Mouse (Mus musculus) lung, postnatal 25 days (tissue): ENCODE data around the gene Cpeb1.
A peak's percentile ranks its signal among the peaks of the same experiment; 100 is the strongest.

Source experiments
- DNase-seq: peaks from one replicate; pipeline ENCODE4 v3.0.0; 2022; ENCODE audit warnings: low spot score

Gene Cpeb1

DNA sequence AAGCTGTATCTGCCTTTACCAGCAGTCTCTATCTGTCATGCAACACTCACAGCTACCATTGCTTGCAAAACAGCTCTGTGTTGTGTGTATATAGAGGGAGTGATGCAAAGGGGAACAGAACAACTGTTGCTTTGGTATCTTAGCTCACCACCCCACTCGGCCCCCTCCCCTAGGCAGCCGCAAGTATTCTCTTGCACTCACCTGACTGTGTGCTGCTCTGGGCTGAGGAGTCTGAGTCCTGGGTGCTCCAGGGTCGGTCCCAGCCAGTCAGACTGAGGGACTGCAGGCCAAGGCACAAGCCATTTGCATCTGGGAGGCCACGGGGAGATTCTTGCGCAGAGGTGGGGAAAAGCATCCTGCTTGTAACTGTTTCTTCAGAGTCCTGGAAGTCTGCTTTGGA lies 83.5 kb downstream of the Cpeb1 start:
- DNase-seq = no peak

DNA sequence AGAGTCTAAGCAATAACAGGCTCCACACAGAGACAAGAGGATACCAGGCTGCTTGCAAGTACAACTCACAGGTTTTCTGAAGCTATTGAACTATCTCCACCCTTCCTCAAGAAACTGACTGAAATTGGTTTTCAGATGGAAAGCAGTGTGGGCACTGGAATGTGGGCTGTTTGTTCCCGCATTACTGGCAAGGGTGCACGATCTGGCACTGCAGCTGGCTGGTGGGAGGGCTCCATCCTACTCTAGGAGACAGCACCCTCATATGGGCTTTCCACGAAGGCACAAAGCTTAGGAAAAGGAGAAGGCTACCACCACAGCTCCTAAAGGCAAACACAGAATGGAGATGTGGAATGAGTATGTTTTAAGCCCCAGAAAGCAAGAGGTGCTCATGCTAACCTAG lies 85.5 kb downstream of the Cpeb1 start:
- no peak for DNase-seq

- DNase-seq = no peak
These were observed 87.3 kb downstream of the Cpeb1 start for GRCm38 (mm10) chr7:81367946-81368345.

DNA sequence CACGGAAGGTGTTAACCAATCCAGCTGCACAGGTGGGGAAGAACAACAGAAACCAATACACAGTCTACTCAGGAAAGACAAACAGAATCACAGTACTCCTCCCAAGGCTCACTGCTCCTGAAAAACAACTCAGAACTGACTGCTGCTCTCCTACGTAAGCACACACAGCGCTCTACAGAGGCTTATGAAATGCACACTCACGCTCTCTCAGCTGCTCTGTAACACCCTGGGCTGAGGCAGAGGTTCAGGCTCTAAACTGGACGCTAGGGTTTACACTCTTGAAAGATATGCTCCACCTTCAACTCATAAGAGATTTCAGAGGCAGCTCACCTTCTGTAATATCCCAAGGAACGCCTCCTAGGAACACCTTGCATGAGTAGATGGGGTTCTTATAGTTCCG lies 98.3 kb downstream of the Cpeb1 start:
- no peak for DNase-seq

GRCm38 (mm10) chr7:81356360-81356759 lies 98.9 kb downstream of the Cpeb1 start:
- no peak for DNase-seq

DNA sequence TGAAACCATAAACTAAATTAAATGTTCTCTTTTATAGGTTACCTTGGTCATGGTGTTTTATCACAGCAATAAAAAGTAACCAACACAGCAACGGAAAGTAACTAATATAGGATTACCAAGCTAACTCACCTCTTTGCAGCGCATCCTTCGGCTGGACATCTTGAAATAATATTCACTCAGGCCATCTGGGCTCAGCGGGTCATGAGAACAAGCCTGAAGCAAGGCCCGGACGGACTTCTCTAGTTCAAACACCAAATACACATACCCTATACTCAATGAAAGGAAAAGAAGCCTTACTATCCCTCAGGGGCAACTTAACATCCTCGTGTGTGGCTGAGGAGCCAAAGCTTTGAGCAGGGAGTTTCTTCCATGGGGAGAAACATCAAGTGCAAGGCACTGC lies 99.5 kb downstream of the Cpeb1 start:
- DNase-seq = no peak

- no peak for DNase-seq
These were observed 103.4 kb downstream of the Cpeb1 start for GRCm38 (mm10) chr7:81351826-81352225.

DNA sequence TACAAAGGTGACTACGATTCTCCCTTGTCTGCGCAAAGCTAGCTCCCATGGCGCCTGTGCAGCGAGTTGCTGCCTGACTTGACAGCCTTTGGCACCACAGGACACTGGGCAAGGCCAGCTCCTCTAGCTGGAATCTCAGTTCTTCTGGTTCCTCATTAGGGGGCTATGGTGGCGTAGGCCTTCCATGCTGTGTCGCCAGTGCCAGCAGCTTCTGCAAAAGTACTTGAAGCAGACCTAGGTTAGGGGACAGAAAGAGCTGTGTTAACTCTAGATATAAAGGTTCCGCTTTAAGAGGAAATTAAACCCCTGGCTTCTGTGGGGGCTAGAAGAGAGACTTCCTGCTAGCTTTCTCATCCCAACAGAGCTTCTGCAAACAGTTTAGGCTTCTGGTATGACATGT lies 107.1 kb downstream of the Cpeb1 start:
- DNase-seq = no peak

DNA sequence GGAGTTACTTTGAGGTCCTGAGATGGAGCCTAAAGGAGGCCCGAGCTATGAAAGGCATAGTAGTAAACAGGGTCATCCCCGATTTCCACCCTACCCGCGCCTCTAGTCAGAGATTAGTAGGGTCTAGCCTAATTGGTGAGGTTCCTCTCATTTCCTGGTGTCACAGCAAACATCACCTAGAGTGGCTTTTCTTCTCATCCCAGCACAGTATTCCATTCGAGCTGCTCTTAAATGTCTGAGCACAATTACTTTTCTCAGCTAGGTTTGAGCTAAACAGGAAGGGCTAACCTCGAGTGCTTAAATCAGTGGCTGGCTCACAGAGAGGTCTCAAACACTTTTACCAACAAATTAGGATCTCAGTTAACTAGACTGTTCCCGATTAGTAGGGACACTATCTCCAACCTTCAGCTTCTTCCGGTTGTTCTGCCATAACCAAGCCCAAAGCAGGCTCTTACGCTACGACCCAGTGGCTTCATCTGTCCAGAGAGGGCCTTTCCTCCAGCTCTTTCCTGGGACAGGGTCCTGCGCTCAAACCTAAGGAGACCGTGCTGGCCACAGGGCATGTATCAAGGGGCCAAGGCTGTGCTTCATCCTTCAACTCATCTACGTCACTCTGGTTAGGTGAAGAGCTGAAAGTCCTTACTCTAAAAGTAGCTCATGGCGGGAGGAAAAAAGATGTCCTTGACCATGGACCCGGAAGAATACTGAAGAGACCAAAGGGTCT lies 109.7 kb downstream of the Cpeb1 start:
- no peak for DNase-seq

- DNase-seq = peak; percentile 95
These were observed 110.5 kb downstream of the Cpeb1 start, which contains the start of gene Rps17 for GRCm38 (mm10) chr7:81344544-81345446. Rps17 (minus strand) TSS chr7:81345254.

GRCm38 (mm10) chr7:81343831-81344230 lies 111.4 kb downstream of the Cpeb1 start:
- DNase-seq = no peak

DNA sequence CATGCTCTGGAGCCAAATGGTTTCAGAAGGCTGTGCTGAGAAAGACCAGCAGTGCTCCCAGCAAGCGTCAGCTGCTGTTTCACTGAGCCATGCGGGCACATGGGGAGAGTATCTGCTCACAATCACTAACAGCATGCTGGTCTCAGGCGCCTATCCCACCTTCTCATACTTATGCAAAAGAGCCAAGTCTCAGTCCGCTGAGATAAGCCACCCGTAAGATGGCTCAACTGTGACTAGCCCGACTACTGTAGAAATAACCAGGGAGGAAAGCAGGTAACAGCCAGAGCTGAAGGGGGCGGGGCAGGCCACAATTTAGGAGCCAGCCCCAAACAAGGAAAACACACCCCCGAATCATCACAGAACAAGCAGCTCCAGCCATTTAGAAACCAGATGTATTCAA lies 111.9 kb downstream of the Cpeb1 start:
- no peak for DNase-seq

- no peak for DNase-seq
These were observed 112.7 kb downstream of the Cpeb1 start for GRCm38 (mm10) chr7:81342356-81343094.

GRCm38 (mm10) chr7:81341563-81341962 lies 113.7 kb downstream of the Cpeb1 start:
- DNase-seq = peak; percentile 21

DNA sequence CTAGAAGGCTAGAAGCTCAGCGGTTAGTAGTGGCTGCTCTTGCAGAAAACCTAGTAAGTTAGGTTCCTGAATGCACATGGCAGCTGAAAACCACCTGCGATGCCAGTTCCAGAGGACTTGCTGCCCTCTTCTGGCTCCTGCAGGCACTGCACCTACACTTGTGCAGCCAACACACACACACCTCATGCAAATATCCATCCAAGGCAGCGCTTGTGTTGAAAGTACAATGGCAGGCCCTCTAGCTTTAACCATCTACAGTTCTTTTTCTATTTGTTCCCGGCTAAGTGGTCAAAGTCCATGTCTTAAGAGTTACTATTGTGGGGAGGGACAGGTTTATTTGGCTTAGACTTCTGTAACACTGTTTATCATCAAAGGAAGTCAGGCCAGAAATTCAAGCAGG lies 115.5 kb downstream of the Cpeb1 start:
- no peak for DNase-seq

- no peak for DNase-seq
These were observed 116.8 kb downstream of the Cpeb1 start for GRCm38 (mm10) chr7:81338522-81338873.

GRCm38 (mm10) chr7:81337785-81338521 lies 117.3 kb downstream of the Cpeb1 start:
- no peak for DNase-seq

DNA sequence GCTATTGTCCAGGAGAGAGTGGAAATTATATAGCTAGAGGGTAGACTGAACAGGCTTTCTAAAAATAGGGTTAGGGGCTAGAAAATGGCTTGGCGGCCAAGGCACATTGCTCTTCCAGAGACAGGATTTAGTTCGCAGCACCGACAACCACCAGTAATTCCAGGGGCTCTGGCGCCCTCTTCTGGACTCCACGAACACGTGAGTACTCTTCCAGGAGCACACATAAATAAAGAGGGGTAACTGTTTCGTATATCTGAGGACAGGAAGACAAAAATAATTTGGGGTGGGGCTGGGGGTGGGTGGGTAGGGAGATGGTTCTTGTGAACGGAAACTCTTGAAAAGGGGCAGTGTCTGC lies 118.9 kb downstream of the Cpeb1 start:
- DNase-seq = peak; percentile 38

GRCm38 (mm10) chr7:81335705-81336431 lies 119.4 kb downstream of the Cpeb1 start:
- DNase-seq = peak; percentile 22

- DNase-seq = no peak
These were observed 123.4 kb downstream of the Cpeb1 start for GRCm38 (mm10) chr7:81331851-81332250.

- no peak for DNase-seq
These were observed 124.5 kb downstream of the Cpeb1 start for GRCm38 (mm10) chr7:81330767-81331166.
